Mouse (Mus musculus): ENCODE measurements around the gene Tenm4.

Tenm4 gene

DNA sequence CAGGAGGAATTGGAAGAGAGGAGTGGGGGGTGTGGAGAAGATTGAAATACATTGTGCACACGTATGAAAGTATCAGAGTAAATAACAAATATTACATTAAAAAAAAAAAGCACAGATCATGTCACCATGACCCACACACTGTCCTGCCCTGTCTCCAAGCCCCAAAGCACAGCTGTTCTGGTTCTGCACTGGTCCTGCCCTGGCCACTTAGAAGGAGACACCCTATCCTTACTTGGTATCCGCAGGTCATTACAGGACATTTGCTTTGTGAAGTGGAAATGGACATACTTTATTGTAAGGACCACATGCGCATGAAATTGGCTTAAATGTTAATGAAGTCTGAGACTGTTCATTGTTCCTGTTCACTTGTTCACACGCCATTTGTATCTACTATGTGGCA is 510.8 kb downstream of the Tenm4 start:
- DNase-seq (ENCODE audit: low spot score): no peak

DNA sequence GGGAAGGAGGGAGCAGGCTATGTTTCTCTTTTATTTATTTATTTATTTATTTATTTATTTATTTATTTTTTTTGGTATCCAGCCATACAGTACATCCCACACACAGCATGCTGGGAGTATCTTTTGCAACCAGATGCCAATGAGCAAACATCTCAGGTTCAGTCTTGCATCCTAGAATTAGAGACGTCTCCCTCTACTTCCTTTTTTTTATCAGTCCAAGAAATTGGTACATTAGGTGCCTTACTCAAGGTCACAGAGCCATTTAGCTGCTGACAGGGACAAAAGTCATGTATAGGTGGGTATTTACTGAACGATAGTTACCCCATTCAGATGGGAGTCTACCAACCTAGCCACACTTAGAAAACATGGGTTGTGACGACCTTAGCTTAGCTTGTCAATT is 517.1 kb downstream of the Tenm4 start:
- no peak for DNase-seq (ENCODE audit: low spot score)

DNA sequence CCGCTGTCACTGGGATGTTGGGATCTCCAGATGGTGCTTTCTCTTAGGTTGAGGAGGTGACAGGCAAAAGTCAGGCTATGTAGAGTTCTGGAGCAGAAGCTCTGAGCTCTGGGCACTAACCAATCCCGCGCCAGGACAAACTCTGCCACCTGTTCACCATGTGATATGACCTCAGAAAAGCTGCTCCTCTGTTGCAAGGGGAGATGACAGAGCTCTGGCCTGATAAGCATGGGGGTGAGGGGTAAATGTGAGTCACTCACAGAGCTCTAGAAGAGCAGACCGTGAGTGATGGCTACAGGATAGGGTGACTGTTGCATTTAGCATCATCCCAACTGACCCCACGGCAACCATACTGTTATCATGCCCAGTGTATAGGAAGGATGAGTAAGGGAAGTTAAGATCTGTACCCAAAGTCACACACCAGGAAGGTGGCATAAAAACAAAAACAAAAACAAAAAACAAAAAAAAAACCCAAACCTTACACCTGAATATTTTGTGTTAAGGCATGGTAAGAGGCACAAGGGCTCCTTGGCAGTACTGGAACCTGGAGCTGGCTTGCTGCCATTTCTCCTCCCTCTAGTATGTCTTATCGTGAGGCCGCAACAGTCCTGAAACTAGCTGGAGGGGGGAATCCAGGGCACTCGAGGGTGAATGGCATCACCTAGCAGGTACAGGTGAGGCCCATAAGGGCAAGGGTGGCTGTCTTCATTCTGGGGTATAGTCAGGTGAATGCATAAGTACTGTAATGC is 530.2 kb downstream of the Tenm4 start:
- DNase-seq (ENCODE audit: low spot score): no peak

DNA sequence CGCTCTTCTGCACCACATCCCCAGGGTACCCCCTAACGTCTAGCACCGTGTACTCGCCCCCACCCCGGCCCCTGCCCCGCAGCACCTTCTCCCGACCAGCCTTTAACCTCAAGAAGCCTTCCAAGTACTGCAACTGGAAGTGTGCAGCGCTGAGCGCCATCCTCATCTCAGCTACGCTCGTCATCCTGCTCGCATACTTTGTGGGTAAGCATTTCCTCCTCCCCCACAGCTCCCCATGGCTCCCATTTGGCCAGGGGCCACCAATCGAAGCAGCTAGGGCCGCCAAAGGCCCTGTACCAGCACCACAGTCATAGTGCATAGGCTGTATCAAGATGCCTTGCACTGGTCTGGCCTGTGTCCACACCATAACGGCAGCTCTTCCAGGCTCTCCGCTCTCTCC is 532.9 kb downstream of the Tenm4 start:
- no peak for DNase-seq (ENCODE audit: low spot score)

DNA sequence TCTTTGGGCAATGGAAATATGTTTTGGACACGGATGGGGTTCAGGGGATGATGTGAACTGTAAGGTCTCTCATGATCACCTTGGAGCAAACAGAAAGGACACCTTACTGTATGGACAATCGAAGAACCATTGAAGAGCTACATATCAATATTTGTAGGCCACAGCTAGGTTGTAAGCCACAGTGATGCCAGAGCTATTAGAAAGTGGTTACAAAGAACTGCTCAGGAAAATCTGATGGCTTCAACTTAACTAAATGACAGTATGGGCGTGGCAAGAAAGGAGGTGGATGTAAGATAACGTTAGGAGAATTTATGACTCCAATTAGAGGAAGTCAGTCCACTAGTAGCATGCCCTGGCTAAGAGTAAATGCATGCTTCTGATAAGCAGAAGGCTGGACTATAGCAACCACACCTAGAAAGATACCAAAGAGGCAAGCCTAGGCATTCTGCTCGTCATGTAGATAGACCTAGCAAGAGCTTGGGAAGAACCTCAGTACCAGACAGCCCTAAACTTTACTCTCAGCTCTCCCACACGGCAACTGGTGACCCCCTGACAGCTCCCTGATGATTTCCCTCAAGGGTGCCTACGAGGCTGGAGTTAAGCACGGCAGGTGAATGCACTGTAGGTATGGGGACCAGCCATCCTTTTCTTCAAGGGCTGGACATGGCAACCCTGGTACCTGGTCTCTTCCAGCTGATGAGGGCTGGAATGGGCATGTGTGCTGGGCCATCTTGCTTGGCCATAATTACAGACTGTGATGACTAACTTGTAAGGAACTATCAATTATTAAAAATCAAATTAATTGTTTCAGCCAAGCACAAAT is 534.5 kb downstream of the Tenm4 start:
- no peak for DNase-seq (ENCODE audit: low spot score)

DNA sequence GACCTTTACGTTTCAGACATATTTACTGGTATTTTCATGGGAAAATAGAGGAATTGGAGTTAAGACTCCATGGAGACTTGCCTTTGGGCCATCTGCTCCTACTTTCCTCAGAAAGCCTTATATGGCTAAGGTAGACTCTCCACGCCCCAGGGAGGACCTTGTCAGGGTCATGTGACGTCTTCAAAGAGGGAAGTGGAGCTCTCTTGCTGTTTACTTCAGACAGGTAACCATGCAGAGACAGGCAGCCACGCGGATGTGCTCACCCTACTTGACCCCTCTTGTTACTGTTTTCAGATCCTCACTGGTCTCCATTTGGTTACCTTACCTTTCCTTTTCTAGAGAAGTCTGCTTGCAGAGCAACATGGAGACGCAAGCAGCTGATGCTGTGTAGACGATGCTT is 535.5 kb downstream of the Tenm4 start:
- no peak for DNase-seq (ENCODE audit: low spot score)

DNA sequence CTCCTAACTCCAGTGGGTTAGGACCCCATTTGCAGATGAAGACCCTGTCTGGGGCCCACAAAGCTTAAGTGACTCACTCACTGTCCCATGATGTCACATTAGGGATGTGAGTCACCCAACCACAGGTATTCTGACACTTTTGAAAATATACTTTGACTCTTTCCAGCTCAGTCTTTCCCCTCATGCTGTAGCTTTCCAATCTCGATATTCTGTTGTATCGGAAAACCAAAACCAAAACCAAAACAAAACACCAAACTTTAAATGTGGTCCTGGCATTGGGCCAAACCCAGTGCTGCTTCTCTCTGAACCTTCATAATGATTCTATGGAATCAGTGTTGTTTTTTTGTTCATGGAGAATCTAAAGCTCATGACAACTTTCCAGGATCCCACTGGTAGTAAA is 536.1 kb downstream of the Tenm4 start:
- no peak for DNase-seq (ENCODE audit: low spot score)

DNA sequence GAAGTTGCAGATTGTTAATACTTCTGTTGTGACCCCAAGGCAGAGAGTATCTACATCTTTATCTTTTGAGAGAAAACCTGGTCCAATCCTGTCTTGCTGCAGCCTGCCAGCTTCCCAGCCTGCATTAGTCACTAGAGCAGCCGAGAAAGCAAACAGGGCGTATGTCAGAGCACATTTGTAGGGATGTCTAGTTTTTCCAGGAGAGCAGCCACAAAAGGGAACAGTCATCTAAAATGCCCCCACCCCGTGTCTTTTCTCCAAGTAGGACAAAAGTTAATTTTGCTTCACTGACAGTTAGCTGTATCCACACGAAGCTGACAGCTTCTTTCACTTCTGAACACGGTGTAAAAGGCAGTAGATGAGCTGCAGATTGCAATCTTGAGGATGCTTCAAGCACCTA is 537.0 kb downstream of the Tenm4 start:
- DNase-seq (ENCODE audit: low spot score): no peak

DNA sequence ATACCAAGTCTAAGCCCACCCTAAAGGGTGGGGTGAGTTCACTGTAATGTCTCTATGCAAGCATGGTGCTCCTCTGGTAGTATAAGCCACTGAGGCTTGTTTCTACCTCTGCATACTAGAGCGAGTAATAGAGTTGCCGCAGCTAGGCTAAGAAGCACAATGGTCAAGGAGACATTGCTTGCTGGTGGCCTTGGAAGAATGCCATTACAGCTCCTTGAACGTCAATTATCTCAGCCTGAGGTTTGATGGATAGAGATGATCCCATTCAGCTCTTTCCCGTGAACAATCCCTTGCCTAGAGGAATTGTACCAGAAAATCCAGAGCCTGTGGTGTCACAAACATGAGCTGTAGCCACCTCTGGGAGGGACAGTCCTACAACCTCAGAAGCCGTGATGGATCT is 537.5 kb downstream of the Tenm4 start:
- no peak for DNase-seq (ENCODE audit: low spot score)

DNA sequence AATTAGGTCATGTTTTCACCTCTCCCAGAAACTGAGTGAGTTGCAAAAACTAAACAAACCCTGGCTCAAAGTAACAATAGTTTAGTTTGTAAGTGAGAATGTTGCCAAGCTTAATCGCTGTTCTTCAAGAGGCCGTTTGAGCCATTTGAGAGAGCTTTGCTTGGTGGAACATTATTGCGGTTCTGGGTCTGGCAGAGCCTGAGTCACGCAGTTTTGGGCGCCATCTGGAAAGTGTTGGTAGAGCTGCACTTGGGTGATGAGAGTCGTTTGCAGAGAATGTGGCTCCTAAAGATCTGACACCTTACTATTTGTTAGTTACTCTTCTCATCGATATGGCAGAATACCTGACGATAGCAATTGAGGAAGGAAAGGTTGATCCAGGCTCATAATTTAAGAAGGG is 537.9 kb downstream of the Tenm4 start:
- no peak for DNase-seq (ENCODE audit: low spot score)

DNA sequence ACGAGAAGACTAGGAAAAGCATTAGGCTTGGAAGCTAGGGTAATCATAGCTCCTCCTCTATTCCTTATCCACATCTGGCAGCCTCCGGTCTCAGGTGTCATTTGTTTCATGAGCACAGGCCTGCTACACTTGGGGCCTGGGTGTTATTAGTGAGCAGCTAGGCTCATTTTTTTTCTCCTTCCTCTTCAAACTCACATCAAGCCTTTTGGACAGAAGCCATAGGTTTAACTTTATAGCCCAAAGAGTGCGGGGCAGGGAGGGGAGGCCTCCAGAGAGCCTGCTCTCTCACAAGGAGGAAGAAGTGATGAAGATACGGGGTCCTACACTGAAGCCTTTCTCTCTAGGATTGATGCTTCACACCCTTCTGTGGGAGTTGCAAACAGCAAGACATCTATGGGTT is 538.8 kb downstream of the Tenm4 start:
- no peak for DNase-seq (ENCODE audit: low spot score)

DNA sequence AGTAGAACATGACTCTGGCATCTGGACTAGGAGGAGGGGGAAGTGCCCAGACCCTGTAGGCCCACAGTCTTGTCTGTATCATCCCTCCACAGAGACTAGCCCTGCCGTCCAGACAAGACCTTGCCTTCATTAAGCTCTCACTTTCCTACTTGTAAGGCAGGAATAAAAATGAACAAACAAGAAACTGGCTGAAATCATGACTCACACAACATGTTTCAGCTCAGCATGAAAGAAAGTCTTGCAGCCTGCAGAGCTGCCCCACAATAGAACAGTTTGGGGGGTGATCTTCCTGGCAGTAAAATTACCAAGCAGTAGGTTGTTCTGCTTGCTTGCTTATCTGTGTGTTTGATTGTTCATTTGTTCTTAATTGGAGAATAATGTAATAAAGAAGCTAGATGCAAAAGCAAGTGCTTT is 539.6 kb downstream of the Tenm4 start:
- DNase-seq (ENCODE audit: low spot score): no peak

DNA sequence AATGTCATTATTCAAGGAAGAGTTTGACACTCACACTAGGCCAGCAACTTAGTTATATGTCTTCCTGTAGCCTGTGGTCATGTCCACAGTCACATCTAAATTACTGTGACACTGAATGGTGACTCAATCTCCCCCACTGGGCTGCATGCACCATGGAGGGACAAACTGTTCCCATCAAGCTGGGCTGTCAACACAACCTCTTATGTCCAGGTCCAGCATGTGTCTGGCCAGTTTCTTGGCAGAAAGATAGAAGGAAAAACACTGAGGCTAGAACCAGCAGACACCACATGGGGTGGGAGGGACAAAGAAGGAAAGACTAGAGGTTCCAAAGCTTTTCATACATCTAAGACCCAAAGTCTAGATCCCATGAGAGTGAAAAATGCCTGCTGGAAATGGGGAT is 541.8 kb downstream of the Tenm4 start:
- DNase-seq (ENCODE audit: low spot score): no peak

DNA sequence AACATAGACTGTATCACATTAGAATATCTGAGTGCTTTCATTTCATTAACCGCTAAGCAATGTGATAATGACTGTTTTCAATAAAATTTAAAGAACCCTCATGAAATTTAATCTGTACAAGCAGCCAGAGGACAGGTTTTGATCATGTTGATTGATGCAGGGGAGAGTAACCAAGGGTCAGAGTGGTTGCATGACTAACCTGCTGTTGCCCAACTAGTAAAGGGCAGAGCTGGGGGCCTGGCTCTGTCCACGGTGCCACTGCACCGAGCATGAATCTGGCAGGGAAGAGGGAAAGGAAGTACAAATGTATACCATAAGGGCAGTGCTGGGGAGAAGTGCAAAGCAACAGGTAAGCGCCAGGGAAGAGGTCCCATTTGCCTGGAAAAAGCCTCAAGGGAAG is 545.9 kb downstream of the Tenm4 start:
- DNase-seq (ENCODE audit: low spot score): no peak

DNA sequence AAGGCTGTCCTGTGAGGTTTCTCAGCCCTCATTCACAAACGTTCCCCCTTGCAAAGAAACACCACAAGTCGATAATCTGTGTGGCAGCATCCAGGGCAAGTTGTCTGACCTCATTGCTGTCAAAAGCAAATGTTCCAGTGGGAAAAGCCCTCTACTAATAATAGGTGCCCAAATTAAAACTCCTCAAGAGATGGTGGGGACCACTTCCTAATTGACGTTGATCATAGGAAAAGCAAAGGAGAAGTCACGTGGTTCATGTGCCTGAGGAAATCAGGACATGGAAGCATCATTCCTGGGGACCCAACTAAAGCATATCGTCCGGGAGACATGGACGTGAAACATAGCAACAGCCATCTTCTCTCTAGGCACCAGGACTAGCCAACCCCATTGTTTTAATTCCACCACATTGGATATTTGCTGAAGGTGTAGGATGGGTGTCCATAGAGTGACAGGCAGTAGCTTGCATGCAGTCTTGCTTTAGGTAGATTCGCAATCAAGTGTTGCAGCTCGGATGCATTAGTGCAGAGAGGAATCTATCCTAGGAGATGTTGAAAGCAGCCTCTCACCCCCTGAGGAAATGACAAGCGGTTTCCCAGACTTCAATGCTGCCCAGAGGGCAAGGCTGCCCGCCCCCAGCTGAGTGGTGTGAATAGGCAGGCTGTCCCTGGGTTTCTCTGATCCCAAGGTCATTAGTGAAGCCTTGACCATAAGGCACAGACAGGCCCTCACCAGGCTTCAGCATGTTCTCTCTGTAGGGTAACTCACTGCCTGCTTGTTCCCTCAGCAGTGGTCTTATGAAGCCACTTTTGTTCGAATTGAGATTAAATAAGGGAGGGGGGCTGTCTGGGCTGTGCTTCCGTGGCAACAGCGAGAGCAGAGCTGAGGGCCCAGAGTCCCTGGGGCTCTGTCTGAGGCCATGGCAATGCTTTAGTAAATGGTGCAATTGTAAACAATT is 547.4 kb downstream of the Tenm4 start:
- no peak for DNase-seq (ENCODE audit: low spot score)

DNA sequence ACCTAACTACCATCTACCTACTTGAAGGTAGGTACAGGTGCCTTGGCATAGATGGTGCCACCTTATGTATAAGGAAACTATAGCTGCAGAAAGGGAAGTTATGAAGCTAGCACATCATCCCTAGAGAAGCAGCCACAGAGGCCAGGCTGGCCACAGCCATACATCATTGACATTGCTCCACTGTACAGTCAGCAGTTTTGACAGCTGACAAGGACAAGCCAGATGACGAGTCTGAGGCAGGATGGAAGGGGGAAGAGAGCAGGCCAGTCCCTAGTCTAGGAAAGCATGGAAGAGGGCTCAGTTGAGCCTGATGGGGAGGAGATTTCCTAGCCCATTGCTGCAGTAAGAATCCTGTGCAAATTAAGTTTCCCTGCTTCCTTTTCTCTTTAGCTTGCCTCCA is 548.9 kb downstream of the Tenm4 start:
- DNase-seq (ENCODE audit: low spot score): no peak

DNA sequence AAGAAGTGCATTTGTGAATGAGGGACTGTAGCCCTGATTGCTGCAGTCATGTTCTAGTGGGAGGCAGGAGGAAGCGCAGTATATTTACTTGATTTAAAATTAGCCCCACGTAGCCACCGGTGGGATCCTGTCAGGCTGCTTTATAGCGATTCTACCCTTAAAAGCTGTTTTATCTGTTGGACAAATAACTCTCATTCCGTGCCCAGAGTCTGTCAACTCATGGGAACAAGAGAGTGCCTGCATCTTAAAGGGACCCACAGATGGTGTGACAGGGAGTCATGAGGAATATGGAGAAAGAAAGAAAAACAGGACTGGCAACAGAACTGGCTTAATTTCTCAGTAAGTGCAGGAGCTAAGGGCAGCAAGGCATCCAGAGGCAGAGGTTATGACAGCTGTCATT is 549.4 kb downstream of the Tenm4 start:
- no peak for DNase-seq (ENCODE audit: low spot score)

DNA sequence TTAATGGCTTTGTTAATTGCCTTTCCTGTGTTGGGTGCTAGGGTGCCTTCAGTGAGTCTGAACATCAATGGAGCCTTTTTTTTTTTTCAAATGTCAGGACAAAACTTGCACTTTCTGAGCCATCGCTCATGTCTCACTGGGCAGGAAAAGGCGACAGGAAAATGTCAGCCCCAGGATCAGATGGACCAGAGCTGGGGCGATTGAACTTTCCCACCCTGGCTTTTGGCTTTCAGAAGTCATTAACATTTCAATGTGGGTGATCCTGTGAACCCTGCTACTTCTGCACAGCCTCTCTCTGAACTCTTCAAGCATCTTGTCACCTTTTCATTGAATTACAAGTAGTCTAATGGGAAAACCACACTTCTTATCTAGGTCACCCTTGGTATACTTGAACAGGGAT is 551.8 kb downstream of the Tenm4 start:
- no peak for DNase-seq (ENCODE audit: low spot score)

DNA sequence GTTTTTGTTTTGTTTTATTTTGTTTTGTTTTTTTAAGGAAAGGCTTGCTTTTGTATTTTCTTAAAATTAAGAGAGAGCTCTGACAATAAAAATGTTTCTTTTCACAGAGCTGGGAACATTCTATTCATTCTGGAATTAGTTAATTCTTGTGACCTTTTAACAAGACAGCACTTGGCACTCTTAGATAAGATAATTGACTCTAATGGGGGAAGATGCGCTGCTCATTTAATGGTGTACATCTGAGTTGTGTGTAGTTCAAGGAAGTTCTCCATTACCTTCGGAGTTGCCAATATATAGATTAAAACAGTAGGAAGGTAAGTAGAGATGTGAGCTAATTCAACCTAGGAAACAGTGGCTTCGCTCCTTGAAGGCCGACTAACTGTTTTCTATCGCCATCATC is 554.6 kb downstream of the Tenm4 start:
- no peak for DNase-seq (ENCODE audit: low spot score)

DNA sequence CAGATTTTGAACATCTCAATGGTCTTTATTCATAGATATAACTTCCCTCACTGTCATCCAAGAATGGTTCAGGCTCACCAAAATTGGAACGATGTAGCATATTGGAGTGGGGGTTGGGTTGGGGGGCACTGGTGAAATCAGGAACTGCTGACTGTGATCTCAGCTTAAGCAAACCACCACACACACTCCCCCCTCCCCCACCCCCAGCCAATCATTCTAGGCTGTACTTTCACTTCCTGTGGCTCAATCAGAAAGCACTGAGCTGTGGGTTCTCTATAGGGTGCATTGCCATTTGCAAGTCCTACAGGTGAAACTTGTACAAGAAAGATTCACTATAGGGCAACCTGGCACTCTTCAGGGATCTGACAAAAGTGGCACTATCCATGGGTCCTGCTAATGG is 559.3 kb downstream of the Tenm4 start:
- DNase-seq (ENCODE audit: low spot score): no peak

DNA sequence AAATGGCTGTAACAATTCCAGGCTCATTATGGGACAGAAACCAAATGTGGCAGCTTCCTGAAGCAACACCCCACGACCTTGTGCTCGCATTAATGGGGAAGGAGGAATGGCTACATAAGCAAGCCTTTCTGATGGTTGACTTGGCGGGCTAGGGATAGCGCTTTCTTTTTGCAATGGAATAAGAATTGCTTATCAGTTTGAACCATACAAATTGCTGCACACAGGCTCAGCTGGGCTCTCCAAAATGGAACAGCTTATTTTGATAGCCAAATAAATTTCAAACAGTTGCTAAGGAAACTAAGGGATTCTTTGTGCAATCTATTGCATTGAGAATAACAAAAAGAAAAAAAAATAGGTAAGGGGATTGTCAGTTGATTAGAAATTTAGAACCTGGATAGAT is 560.9 kb downstream of the Tenm4 start:
- no peak for DNase-seq (ENCODE audit: low spot score)

DNA sequence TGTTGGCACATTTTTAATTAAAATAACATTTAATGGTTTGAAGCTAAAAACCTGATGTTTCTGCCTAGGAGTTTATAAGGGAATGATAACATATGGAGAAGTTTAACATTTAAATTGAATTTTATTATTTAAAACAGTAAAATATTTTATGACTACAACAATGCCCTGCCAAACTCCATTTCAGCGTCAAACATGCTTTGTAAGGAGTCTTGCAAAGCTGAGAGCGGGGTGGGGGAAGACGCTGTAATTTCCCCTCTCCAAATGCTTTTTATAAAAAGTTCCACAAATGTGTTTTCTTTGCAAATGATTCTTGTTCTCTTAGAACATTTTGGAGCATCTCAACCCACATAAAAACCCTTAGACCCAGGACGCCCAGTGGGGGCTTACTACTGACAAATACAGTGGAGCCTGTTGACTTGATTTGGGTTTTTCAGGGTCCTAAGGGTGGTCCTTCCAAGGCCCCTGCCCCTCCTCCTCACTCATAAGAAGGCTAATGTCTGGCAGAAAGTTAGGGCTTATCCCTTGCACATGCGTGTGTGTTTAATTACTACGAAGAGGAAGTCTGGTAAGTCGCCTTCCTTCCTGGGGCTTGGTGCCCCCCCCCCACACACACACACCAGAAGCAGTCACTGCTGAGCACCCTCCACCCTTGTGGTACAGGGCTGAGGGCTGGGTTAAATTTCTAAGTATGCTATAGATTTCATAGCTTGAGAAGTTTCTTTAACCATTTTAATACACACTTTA is 563.4 kb downstream of the Tenm4 start:
- DNase-seq (ENCODE audit: low spot score): no peak
